Mouse (Mus musculus): ENCODE results near the gene Gm10135. TPM values are rescaled to one million over a fixed set of nuclear protein-coding genes. Genes with fewer than 3 reads are reported as not detected.
"Not testable (repeated sequence)": the region's sequence is repeated elsewhere in the genome, so short reads cannot be mapped to it uniquely, and the experiment has no call there.

The Gm10135 gene
- total RNA-seq (2015) (not detected in 2 replicates), total RNA-seq (2017) (1.3 and 4.6 TPM in 2 replicates)

GRCm38 (mm10) chr5:72974602-72975001, at the start of gene Gm10135:
Gm10135 (minus strand) TSS chr5:72974702.
- no peak for ATAC-seq (replicated peaks; ENCODE audit: poor library complexity)

DNA sequence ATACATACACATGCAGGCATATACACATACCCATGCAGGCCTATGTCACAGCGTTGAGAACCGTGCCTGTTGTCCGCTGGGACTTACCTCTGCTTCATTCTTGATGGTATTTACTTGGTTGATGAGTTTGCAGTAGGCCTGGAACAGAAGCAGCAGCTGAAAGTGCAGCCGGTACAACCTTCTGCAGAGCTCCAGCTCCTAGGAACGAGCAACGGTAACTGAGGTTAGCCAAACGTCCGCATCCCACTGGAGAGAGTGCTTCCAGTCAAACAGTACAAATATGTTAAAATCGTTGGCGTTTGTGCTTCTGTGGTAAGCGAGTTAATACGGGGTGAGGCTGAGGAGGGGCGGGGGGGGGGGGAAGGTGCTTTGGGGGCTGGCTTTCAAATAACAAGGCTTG, 49.3 kb upstream of the Gm10135 start:
- ATAC-seq (replicated peaks; ENCODE audit: poor library complexity) = no peak

DNA sequence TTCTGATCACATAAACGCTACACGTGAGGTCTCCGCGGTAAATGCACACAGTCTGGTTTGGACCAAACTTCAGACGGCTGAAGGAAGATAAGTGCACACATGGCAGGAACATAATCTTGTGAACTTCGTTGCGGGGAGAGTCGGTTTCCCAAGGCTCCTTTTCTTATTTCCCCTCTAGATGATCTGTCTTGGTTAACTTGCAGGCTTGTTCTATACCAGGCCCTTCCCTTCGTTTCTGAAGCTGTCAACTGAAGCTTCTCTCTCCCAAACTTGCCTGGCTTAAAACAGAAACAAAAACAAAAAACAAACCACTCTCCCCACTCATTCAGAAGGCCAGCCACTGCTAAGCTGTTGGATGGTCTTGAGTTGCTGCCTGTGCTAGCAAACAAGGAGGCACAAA, 40.2 kb upstream of the Gm10135 start:
- no peak for ATAC-seq (replicated peaks; ENCODE audit: poor library complexity)

GRCm38 (mm10) chr5:73013611-73014287, 39.2 kb upstream of the Gm10135 start:
- ATAC-seq (replicated peaks; ENCODE audit: poor library complexity) = peak; percentile 48

DNA sequence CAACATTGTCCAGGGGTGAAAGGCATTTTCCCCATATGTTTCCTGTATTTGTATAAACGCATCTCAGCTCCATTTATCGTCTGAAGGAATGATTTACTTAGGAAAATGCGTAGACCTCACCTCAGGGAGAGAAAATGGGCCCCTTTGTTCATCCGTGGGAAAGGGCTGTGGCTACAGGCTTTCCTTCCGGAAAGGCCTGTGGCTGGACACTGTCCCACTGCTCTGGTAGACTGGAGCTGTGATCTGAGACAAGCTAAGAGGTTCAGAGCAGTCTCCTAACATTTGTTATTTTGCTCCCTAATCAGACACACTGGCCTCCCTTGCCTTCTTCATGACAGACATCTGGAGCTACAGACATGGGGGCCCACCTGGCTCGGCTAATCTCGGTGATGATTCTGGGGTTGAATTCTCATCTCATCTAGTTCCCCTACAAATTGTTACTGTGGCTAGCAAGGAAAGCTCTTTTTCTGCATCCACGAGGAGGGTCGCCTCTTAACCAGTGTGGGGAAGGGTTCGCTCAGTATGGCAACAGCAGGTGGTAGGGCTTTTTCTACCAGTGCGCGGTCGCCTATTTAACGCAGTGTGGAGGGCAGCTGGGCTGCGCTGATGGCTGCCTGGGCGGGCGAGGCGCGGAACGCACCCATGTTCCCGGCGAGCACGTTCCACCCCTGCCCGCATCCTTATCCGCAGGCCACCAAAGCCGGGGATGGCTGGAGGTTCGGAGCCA, 38.5 kb upstream of the Gm10135 start:
- ATAC-seq (replicated peaks; ENCODE audit: poor library complexity) = peak; percentile 43; the same call in 1 of the 2 replicates

GRCm38 (mm10) chr5:73011806-73012205, 37.3 kb upstream of the Gm10135 start:
- ATAC-seq (replicated peaks; ENCODE audit: poor library complexity) = not testable (repeated sequence)

DNA sequence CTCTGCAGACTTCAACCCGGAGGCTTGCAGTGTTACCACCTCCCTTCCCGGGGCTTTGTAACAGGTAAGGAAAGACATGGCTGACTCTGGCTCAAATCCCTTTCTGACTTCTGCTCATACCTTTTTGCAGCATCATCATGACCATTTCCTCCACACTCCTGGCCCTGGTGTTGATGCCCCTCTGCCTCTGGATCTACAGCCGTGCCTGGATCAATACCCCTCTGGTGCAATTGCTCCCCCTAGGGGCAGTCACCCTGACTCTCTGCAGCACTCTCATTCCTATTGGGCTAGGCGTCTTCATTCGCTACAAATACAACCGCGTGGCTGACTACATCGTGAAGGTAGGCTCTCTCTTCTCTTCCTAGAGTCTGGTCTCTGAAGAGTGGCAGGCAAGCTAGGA, 33.7 kb upstream of the Gm10135 start:
- peak; percentile 87 for ATAC-seq (replicated peaks; ENCODE audit: poor library complexity)

DNA sequence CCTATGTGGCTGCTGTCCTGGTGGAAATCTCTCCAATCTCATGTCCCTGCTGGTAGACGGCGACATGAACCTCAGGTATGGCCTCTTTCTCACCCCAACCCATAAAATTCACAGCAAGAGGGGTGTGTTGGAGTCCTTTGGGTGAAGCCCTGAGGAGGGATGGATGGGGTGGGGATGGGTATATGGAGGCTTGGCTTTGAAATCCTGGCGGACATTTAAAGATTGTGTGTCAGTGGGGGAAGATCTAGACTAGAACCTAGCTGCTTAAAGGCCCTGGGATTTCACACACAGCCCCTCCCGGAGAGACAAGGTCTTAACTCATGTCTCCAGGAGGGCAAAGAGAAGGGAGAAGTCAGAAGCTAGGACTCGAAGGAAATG, 33.1 kb upstream of the Gm10135 start:
- no peak for ATAC-seq (replicated peaks; ENCODE audit: poor library complexity)

DNA sequence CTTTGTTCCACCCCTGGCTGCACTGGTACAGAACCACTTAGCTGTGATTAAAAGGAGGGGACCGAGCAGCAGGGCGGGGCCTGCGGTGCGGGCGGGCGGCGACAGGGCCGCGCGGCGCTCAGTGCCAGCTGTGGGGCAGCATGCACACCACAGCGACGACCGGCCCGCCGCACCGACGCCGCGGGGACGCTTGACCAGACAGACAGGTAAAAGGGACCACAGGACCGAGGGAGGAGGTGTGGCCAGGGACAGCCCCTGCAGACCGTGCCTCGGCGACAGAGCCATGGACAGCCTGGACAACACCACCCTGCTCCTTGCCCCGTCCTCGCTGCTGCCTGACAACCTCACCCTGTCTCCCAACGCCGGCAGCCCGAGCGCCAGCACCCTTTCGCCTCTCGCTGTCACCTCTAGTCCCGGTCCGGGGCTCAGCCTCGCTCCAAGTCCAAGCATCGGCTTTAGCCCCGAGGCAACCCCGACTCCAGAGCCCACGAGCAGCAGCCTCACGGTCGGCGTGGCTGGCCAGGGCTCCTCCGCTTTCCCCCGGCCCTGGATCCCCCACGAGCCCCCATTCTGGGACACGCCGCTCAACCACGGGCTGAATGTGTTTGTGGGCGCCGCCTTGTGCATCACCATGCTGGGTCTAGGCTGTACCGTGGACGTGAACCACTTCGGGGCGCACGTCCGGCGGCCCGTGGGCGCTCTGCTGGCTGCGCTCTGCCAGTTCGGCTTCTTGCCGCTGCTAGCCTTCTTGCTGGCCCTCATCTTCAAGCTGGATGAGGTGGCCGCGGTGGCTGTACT, 32.5 kb upstream of the Gm10135 start, which contains the start of gene Slc10a4:
TSS of gene Slc10a4 (plus strand) at position 100 of the 798 bp plus-strand sequence.
- ATAC-seq (replicated peaks; ENCODE audit: poor library complexity) = peak; percentile 50

- no peak for ATAC-seq (replicated peaks; ENCODE audit: poor library complexity)
Measured at GRCm38 (mm10) chr5:73004046-73004445, 29.5 kb upstream of the Gm10135 start.

DNA sequence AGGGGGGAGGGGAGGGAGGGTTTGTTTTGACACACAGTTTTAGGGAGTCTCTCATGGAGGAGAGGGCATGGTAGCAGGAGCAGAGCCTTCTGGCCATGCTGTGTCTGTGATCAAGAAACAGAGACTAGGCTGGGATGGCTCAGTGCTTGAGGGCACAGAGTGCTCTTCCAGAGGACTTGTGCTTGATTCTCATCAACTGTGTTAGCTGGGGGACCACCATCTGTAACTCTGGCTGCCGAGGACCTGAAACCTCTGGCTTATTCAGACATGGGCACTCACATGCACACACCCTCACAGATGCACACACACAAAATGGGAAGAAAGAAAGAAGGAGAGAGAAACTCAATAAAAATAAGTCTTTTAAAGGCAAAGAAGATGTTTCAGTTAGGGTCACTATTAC, 24.0 kb upstream of the Gm10135 start:
- ATAC-seq (replicated peaks; ENCODE audit: poor library complexity) = not testable (repeated sequence)

DNA sequence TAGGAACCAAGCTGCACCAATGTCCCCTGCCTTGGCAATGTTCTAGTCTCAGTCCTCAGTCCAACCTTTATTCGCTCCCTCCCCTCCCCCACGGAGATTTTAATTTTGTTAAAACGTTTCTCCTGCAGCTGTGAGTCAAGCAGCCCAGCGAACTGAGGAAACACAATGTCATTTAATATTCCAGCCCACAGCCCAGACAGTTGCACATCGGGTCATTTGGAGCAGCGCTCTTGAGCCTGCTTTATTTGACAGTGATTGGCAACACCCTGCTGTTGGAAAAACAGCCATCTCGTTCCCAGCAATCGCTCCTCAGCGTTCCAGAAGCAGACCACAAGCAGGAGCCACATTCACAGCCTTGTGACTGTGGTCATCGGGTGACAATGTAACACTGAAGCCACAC, 20.9 kb upstream of the Gm10135 start:
- ATAC-seq (replicated peaks; ENCODE audit: poor library complexity) = no peak

DNA sequence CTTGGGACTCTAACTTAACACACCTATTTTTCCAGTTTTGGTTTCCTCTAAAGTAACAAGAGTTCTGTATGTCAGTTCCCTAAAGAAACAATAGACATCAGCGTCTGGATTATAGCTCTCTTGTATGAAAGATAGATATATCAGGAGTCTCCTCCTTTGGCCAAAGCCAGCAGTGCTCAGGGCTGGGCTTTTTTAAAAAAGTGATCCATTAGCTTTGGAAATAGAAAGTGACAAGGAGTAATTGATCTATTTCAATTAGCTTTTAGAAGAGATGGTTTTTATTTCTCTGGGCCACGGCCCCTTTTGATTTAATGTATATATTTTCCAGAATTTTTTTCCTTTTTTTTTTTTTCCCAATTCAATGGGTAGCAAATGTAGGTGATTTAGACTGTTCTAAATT, 20.4 kb upstream of the Gm10135 start:
- no peak for ATAC-seq (replicated peaks; ENCODE audit: poor library complexity)

GRCm38 (mm10) chr5:72994424-72994823, 19.9 kb upstream of the Gm10135 start:
- no peak for ATAC-seq (replicated peaks; ENCODE audit: poor library complexity)

GRCm38 (mm10) chr5:72992474-72992873, 18.0 kb upstream of the Gm10135 start:
- ATAC-seq (replicated peaks; ENCODE audit: poor library complexity) = no peak

DNA sequence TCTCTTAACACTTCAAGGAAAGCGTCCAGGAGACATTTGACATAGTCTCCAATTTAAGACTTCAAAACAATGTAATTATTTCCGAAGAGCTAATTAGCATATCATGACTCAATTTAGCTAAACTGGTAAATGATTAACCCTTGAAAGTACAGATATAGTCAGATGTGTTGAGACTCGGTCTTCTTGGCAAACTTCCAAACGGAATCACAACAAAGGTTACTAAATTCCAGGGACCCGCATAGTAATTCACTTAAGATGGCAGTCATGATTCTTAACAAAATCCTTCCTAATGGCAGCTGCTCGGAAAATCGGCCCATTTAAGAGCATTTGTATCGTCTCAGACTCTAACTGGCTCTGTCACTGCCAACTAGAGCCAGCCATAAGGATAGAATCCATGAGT, 15.3 kb upstream of the Gm10135 start:
- no peak for ATAC-seq (replicated peaks; ENCODE audit: poor library complexity)

DNA sequence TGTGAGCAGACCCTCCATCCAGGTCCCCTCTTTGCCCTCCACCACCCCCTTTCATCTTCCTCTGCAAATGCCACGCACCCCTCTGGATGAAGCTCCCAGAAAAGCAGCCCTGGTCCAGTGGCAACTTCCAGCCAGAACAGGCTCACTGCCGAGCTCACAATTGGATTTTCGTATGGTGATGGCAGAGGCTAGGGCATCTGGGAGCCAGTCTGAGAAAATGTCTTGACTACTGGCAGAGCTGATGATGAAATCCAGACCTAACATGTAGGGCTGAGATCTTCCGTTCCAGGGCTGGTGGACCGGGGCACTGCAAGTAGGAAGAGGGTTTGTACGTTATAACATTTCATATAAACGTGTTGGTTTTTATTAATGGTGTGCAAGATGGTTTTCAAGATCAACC, 13.3 kb upstream of the Gm10135 start:
- ATAC-seq (replicated peaks; ENCODE audit: poor library complexity) = no peak

- ATAC-seq (replicated peaks; ENCODE audit: poor library complexity) = peak; percentile 88
Measured at GRCm38 (mm10) chr5:72984091-72984490, 9.6 kb upstream of the Gm10135 start.

GRCm38 (mm10) chr5:72976539-72976938, 2.0 kb upstream of the Gm10135 start:
- no peak for ATAC-seq (replicated peaks; ENCODE audit: poor library complexity)

DNA sequence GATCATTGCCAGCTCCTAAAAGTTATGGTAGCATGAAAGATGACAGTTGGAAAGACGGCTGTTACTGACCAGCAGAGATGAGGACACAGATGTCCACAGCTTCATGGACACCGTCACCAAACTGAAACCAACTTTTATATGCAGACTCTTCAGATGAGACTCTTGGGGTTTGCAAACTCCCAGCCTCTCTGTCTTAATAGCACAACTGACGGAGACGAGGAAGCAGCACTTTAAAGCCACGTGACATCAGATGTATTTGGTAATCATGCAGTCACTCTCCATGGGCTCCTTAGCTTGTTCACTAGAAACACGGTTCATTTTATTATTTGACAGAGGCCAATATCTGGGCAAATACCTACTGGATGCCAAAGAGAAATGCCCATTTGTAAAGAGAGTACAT, 1.5 kb upstream of the Gm10135 start:
- no peak for ATAC-seq (replicated peaks; ENCODE audit: poor library complexity)

GRCm38 (mm10) chr5:72972934-72973333, 1.6 kb downstream of the Gm10135 start:
- peak; percentile 39; the same call in 1 of the 2 replicates for ATAC-seq (replicated peaks; ENCODE audit: poor library complexity)

- ATAC-seq (replicated peaks; ENCODE audit: poor library complexity) = no peak
Measured at GRCm38 (mm10) chr5:72972435-72972834, 2.1 kb downstream of the Gm10135 start.
